10 mouse cellular contexts compared by ENCODE assay signal in genomic region chrX:99455581-99455980, GRCm38 (mm10). TPM values are rescaled to one million over a fixed set of nuclear protein-coding genes. Genes with fewer than 3 reads are reported as not detected.
A peak's percentile ranks its signal among the peaks of the same experiment; 100 is the strongest.
DNase-seq lines count a peak whose midpoint lies in the region; ATAC-seq lines count a peak whose summit lies in the region.
"Had no signal": no experiment of that assay in that cellular context is flagged by ENCODE, and none has a peak within 500 bp of the region (broad histone marks: within the 10 kb centered on the region; RNA-seq: fewer than 3 reads in every experiment).

No protein-coding gene starts in this region.

- no peaks in the 10 kb centered on the region for H3K9me3 ChIP-seq in heart, embryonic 10.5 days
- H3K9me3 ChIP-seq in hindbrain, embryonic 14.5 days (ENCODE audit: control insufficient read depth, low read length), result no peaks in the 10 kb centered on the region

- no peak overlapping the region for H3K4me3 ChIP-seq in heart, embryonic 10.5 days
- no peak overlapping the region for H3K4me3 ChIP-seq in hindbrain, embryonic 14.5 days (replicated peaks; ENCODE audit: low read length)

- 23% methylated on average over 5 of the region's 5 CpGs for WGBS in heart, embryonic 10.5 days
- 13% methylated on average over 5 of the region's 5 CpGs for WGBS in hindbrain, embryonic 14.5 days

- H3K4me2 ChIP-seq in hindbrain, embryonic 14.5 days (replicated peaks), result no peak overlapping the region

- no peaks in the 10 kb centered on the region for H3K36me3 ChIP-seq in heart, embryonic 10.5 days
- H3K36me3 ChIP-seq in hindbrain, embryonic 14.5 days (replicated peaks; ENCODE audit: control insufficient read depth, insufficient read depth), result no peaks in the 10 kb centered on the region

- H3K27ac ChIP-seq in heart, embryonic 10.5 days, result peak overlapping the region; percentile 76
- peak overlapping the region; percentile 32; the same call in 1 of the 2 replicates for H3K27ac ChIP-seq in hindbrain, embryonic 14.5 days

- peaks cover 59% of the 10 kb centered on the region for H3K27me3 ChIP-seq in heart, embryonic 10.5 days (ENCODE audit: insufficient read depth, poor library complexity, severe bottlenecking)
- peaks cover 28% of the 10 kb centered on the region for H3K27me3 ChIP-seq in hindbrain, embryonic 14.5 days (ENCODE audit: control insufficient read depth, insufficient read depth, low read length)

- peak; percentile 74 for ATAC-seq in hindbrain, embryonic 14.5 days (ENCODE audit: low FRiP score)
- no peak for ATAC-seq in megakaryocyte-erythroid progenitor cell, adult 5-6 weeks (replicated peaks; ENCODE audit: low FRiP score, low TSS enrichment, poor library complexity, severe bottlenecking)

- H3K9ac ChIP-seq in hindbrain, embryonic 14.5 days, result no peak overlapping the region

- peaks cover 29% of the 10 kb centered on the region for H3K4me1 ChIP-seq in heart, embryonic 10.5 days
- 0 out of 2 replicates have a peak, but pooled peaks cover 5% of the 10 kb centered on the region for H3K4me1 ChIP-seq in hindbrain, embryonic 14.5 days (replicated peaks; ENCODE audit: control insufficient read depth, insufficient read depth, low read length)

- no peak for DNase-seq in heart, embryonic 10.5 days (ENCODE audit: low spot score)
- no peak for DNase-seq in heart, adult 18-20 months
- DNase-seq in embryo, embryonic 9.5 days (ENCODE audit: extremely low spot score), result peak; percentile 68
- peak; percentile 50 for DNase-seq in hindbrain, embryonic 14.5 days (ENCODE audit: low spot score)
- peak; percentile 60 for DNase-seq in neural tube, embryonic 10.5 days (ENCODE audit: extremely low spot score, low spot score)
- no peak for DNase-seq in adrenal gland, postnatal 14 days
- DNase-seq in cerebellum, adult 11-12 months, result no peak
- DNase-seq: heart, postnatal 10 days; kidney, postnatal 14 days had no signal

RNA-seq across cellular contexts. Expression of gene Pja1, which starts 15.5 kb away (rescaled TPM):
- polyA plus RNA-seq in heart, embryonic 10.5 days (2016; fragmentation: Nextera tagmentation; extraction: Ambion mirVana), result 111 and 146 TPM in 2 replicates
- 10 to 100 TPM; 22.4 to 24.6 TPM for total RNA-seq in heart, adult 18-20 months (2021)
- 315 and 348 TPM in 2 replicates for polyA plus RNA-seq in hindbrain, embryonic 14.5 days (2014; fragmentation: Nextera tagmentation; extraction: Ambion mirVana)
- total RNA-seq in adrenal gland, postnatal 14 days (2021), result 99.7 and 108 TPM in 2 replicates
- total RNA-seq in megakaryocyte-erythroid progenitor cell, adult 5-6 weeks (2014; fragmentation: Nextera tagmentation), result 34.2 and 43.7 TPM in 2 replicates
- 54.1 and 61.3 TPM in 2 replicates for total RNA-seq in megakaryocyte-erythroid progenitor cell, adult 5-6 weeks (2017)

Comparison
In these comparisons a context has a peak if more than half of its experiments do, and no peak if none do; other contexts are left out.
1. DNase-seq: peak in embryo, embryonic 9.5 days (single experiment), hindbrain, embryonic 14.5 days (single experiment) and neural tube, embryonic 10.5 days (single experiment); none in heart, embryonic 10.5 days (single experiment), heart, adult 18-20 months (0 of 2), adrenal gland, postnatal 14 days (single experiment) and cerebellum, adult 11-12 months (single experiment).